Mouse (Mus musculus): ENCODE results near the gene Dhx36.

The Dhx36 gene

DNA sequence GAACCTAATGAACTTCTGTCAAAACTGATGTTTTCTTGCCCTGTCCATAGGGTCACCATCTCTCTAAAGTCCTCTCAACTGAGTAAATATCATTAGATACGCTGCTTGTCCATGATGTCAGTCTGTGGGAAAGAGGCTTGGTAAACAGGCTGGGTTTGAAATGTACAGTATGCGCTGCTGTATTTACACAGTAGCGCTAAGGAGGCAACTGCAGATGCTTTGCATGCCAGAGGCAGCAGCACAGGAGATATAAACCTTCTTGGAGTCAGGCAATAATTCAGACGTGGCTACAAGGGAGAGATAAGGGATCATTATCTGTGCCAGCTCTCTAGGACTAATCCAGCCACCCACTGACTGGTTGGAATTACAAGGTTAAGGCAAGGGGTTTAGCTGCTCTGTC is 73.1 kb downstream of the Dhx36 start:
- no peak for DNase-seq (ENCODE audit: low spot score)

DNA sequence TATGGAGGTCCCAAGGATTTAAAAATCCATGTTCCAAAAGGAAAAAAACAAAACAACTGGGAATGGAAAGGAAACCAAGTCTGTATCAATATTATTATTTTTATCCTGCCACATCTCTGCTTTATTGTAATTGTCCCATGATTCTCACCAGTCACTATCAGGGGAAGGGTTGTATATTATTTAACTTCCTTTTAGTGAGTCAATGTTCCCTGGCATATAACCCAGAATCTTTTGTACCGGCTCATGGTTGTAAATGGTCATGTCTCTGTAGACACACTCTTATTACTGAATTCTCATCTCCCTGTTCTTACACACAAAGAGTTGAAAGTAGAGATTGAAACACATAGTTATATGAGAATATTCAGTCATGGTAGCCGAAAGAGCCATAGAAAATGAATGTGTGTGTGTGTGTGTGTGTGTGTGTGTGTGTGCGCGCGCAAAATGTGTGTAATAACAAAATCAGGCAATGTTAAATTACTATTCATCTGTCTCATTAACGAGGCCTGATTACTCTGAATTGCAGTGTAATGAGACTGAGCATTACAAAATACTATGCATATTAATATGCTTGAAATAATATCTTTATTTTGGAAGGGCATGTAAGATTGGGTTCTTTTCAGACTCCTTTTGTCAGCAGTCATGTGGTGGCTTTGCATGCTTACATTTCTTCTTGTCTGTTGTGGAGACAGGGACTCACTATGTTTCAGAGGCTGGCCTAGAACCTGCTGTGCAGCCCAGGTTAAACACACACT is 88.2 kb downstream of the Dhx36 start:
- no peak for DNase-seq (ENCODE audit: low spot score)

All from c-Kit-positive CD71-positive TER-119-positive erythroid progenitor cells, embryonic 14.5 days (primary cell).